In genomic region chr2:105771314-105771713, GRCm38 (mm10) we compare ENCODE assay signal across 21 mouse cellular contexts.
DNase-seq lines count a peak whose midpoint lies in the region; ATAC-seq and TF ChIP-seq lines count a peak whose summit lies in the region.
"Had no signal": no experiment of that assay in that cellular context is flagged by ENCODE, and none has a peak within 500 bp of the region (broad histone marks: within the 10 kb centered on the region; RNA-seq: fewer than 3 reads in every experiment).

No protein-coding gene starts in this region.

- H3K27ac ChIP-seq in liver, embryonic 11.5 days (ENCODE audit: low read depth, low read length): no peak overlapping the region
- no peak overlapping the region for H3K27ac ChIP-seq in MEL (ENCODE audit: control insufficient read depth, low read depth, low read length)
- no peak overlapping the region for H3K27ac ChIP-seq in liver, embryonic 13.5 days
- H3K27ac ChIP-seq: embryonic facial prominence, embryonic 10.5 days; embryonic facial prominence, embryonic 12.5 days; forebrain, embryonic 13.5 days; forebrain, embryonic 15.5 days had no signal

- H3K9me3 ChIP-seq in liver, embryonic 11.5 days (ENCODE audit: control insufficient read depth, low read length): no peaks in the 10 kb centered on the region
- no peaks in the 10 kb centered on the region for H3K9me3 ChIP-seq in MEL (replicated peaks; ENCODE audit: insufficient read depth, low read length)
- 0 out of 2 replicates have a peak, but pooled peaks cover 3% of the 10 kb centered on the region for H3K9me3 ChIP-seq in liver, embryonic 13.5 days (replicated peaks)
- H3K9me3 ChIP-seq: embryonic facial prominence, embryonic 10.5 days; embryonic facial prominence, embryonic 12.5 days; forebrain, embryonic 15.5 days had no signal

- H3K79me2 ChIP-seq in MEL (ENCODE audit: control insufficient read depth, insufficient read depth, low read length, poor library complexity): no peaks in the 10 kb centered on the region

- no peak overlapping the region for H3K4me3 ChIP-seq in liver, embryonic 11.5 days (ENCODE audit: low read depth, low read length)
- no peak overlapping the region for H3K4me3 ChIP-seq in MEL (ENCODE audit: control insufficient read depth in 1 of 2, insufficient read depth in 1 of 2, low read depth in 2 of 2, low read length in 2 of 2)
- H3K4me3 ChIP-seq in liver, embryonic 13.5 days (replicated peaks): no peak overlapping the region
- H3K4me3 ChIP-seq: embryonic facial prominence, embryonic 10.5 days; embryonic facial prominence, embryonic 12.5 days; forebrain, embryonic 13.5 days; forebrain, embryonic 15.5 days had no signal

- no peak for TF ChIP-seq POLR2A in MEL (IDR thresholded peaks at IDR 0.05; ENCODE audit: control insufficient read depth in 1 of 2, insufficient read depth in 1 of 2, low read depth in 1 of 2, low read length in 2 of 2, poor library complexity in 1 of 2)

- ATAC-seq in liver, embryonic 11.5 days (replicated peaks; ENCODE audit: low FRiP score): 0 out of 2 replicates have a peak, but pooled peaks have one; percentile 37
- peak; percentile 57; the same call in 1 of the 2 replicates for ATAC-seq in liver, embryonic 13.5 days (ENCODE audit: low read depth)
- ATAC-seq: activated CD4-positive, CD25-positive, alpha-beta regulatory T cell, adult 4 months; forebrain, embryonic 13.5 days; forebrain, embryonic 15.5 days; forebrain, postnatal 0 days; Patski had no signal

- H3K4me2 ChIP-seq in liver, embryonic 11.5 days: no peak overlapping the region
- H3K4me2 ChIP-seq in liver, embryonic 13.5 days: no peak overlapping the region
- H3K4me2 ChIP-seq: embryonic facial prominence, embryonic 12.5 days; forebrain, embryonic 13.5 days; forebrain, embryonic 15.5 days had no signal

- TF ChIP-seq EP300 in MEL (IDR thresholded peaks at IDR 0.05; ENCODE audit: low read depth in 1 of 2, low read length in 2 of 2): no peak

- no peak for TF ChIP-seq CTCF in MEL (IDR thresholded peaks at IDR 0.05 in 2 of 3, conservative IDR thresholded peaks at IDR 0.05 in 1 of 3; ENCODE audit: control insufficient read depth in 1 of 3, insufficient read depth in 1 of 3, low read depth in 2 of 3, low read length in 3 of 3, poor library complexity in 1 of 3, severe bottlenecking in 1 of 3)

- H3K27me3 ChIP-seq in liver, embryonic 11.5 days (replicated peaks; ENCODE audit: control insufficient read depth, insufficient read depth, low read length): no peaks in the 10 kb centered on the region
- no peaks in the 10 kb centered on the region for H3K27me3 ChIP-seq in MEL (ENCODE audit: control insufficient read depth in 1 of 2, insufficient read depth in 2 of 2, low read length in 2 of 2)
- H3K27me3 ChIP-seq in liver, embryonic 13.5 days: no peaks in the 10 kb centered on the region
- H3K27me3 ChIP-seq: embryonic facial prominence, embryonic 12.5 days; forebrain, embryonic 13.5 days; forebrain, embryonic 15.5 days; Patski had no signal

- no peak for TF ChIP-seq RAD21 in MEL (IDR thresholded peaks at IDR 0.05; ENCODE audit: low read depth, low read length)

- WGBS in liver, embryonic 11.5 days: 79% methylated on average over 3 of the region's 3 CpGs
- WGBS in liver, embryonic 13.5 days (ENCODE audit: insufficient replicate concordance): 69% methylated on average over 3 of the region's 3 CpGs

- H3K9ac ChIP-seq in liver, embryonic 11.5 days (ENCODE audit: low read depth, low read length): no peak overlapping the region
- no peak overlapping the region for H3K9ac ChIP-seq in MEL (ENCODE audit: control insufficient read depth, low read depth, low read length, poor library complexity, severe bottlenecking)
- no peak overlapping the region for H3K9ac ChIP-seq in liver, embryonic 13.5 days
- H3K9ac ChIP-seq: embryonic facial prominence, embryonic 12.5 days; forebrain, embryonic 13.5 days; forebrain, embryonic 15.5 days; forebrain, postnatal 0 days had no signal

- no peaks in the 10 kb centered on the region for H3K36me3 ChIP-seq in liver, embryonic 11.5 days (ENCODE audit: control insufficient read depth, insufficient read depth, low read length)
- peaks cover 0 to 34% of the 10 kb centered on the region in 2 experiments; a peak in 3 of 4 replicates for H3K36me3 ChIP-seq in MEL (ENCODE audit: control insufficient read depth in 1 of 2, insufficient read depth in 2 of 2, low read length in 2 of 2)
- peaks cover 8% of the 10 kb centered on the region; the same call in 1 of the 2 replicates for H3K36me3 ChIP-seq in liver, embryonic 13.5 days
- H3K36me3 ChIP-seq: embryonic facial prominence, embryonic 12.5 days; forebrain, embryonic 15.5 days had no signal

- DNase-seq in liver, embryonic 11.5 days (ENCODE audit: low spot score): no peak
- no peak for DNase-seq in liver
- DNase-seq in MEL (ENCODE audit: low read depth, low spot score): peak; percentile 25
- DNase-seq in liver, embryonic 13.5 days: no peak
- no peak for DNase-seq in heart, adult 8-10 months (ENCODE audit: low spot score)
- DNase-seq in B cell, adult 2 months: no peak
- DNase-seq: adrenal gland, adult 8-10 months; adrenal gland, postnatal 14 days; adrenal gland, postnatal 36 days; cerebellum, adult 11-12 months; cerebellum, adult 2 months; cerebellum, adult 9-10 months; cerebellum, postnatal 10 days; cerebellum, postnatal 25 days; forebrain, postnatal 0 days had no signal

- H3K4me1 ChIP-seq in liver, embryonic 11.5 days (replicated peaks; ENCODE audit: control insufficient read depth, insufficient read depth, low read length): no peaks in the 10 kb centered on the region
- peaks cover 21 to 23% of the 10 kb centered on the region in 2 experiments for H3K4me1 ChIP-seq in MEL (ENCODE audit: control insufficient read depth in 1 of 2, insufficient read depth in 2 of 2, low read length in 2 of 2)
- H3K4me1 ChIP-seq in liver, embryonic 13.5 days (replicated peaks): peaks cover 29% of the 10 kb centered on the region
- H3K4me1 ChIP-seq: embryonic facial prominence, embryonic 10.5 days; embryonic facial prominence, embryonic 12.5 days; forebrain, embryonic 13.5 days; forebrain, embryonic 15.5 days had no signal

TF ChIP-seq in MEL, 35 proteins besides CTCF, POLR2A, EP300 and RAD21:
- TF ChIP-seq E2F4 (IDR thresholded peaks at IDR 0.05; ENCODE audit: borderline replicate concordance, low read depth, low read length): no peak
- no peak for TF ChIP-seq ELF1 (IDR thresholded peaks at IDR 0.05; ENCODE audit: low read depth, low read length)
- no peak for TF ChIP-seq MAZ (IDR thresholded peaks at IDR 0.05; ENCODE audit: low read depth, low read length)
- TF ChIP-seq MAX (IDR thresholded peaks at IDR 0.05; ENCODE audit: low read length): no peak
- no peak for TF ChIP-seq RCOR1 (IDR thresholded peaks at IDR 0.05; ENCODE audit: low read depth, low read length)
- TF ChIP-seq MAFK (IDR thresholded peaks at IDR 0.05; ENCODE audit: borderline replicate concordance, low read depth, low read length): no peak
- TF ChIP-seq TAL1 (IDR thresholded peaks at IDR 0.05; ENCODE audit: low read length): no peak
- no peak for TF ChIP-seq MEF2A (IDR thresholded peaks at IDR 0.05; ENCODE audit: extremely low read depth, insufficient replicate concordance, low read depth, low read length, poor library complexity, severe bottlenecking)
- no peak for TF ChIP-seq CHD1 (IDR thresholded peaks at IDR 0.05; ENCODE audit: low read depth, low read length)
- no peak for TF ChIP-seq SIN3A (IDR thresholded peaks at IDR 0.05; ENCODE audit: low read length)
- TF ChIP-seq GATA1 (IDR thresholded peaks at IDR 0.05; ENCODE audit: low read depth, low read length): no peak
- TF ChIP-seq HCFC1 (IDR thresholded peaks at IDR 0.05; ENCODE audit: low read depth, low read length): no peak
- TF ChIP-seq CHD2 (IDR thresholded peaks at IDR 0.05; ENCODE audit: low read length): no peak
- no peak for TF ChIP-seq KAT2A (conservative IDR thresholded peaks at IDR 0.05; ENCODE audit: low read depth, low read length)
- no peak for TF ChIP-seq SMC3 (IDR thresholded peaks at IDR 0.05; ENCODE audit: low read depth, low read length)
- TF ChIP-seq POLR2AphosphoS5 (IDR thresholded peaks at IDR 0.05; ENCODE audit: borderline replicate concordance, low read depth, low read length): no peak
- TF ChIP-seq GABPA (IDR thresholded peaks at IDR 0.05; ENCODE audit: low read depth, low read length): no peak
- no peak for TF ChIP-seq USF2 (IDR thresholded peaks at IDR 0.05; ENCODE audit: borderline replicate concordance in 1 of 2, insufficient read depth in 1 of 2, low read depth in 1 of 2, low read length in 2 of 2)
